Mouse (Mus musculus): ENCODE results near the gene Hc.

DNA sequence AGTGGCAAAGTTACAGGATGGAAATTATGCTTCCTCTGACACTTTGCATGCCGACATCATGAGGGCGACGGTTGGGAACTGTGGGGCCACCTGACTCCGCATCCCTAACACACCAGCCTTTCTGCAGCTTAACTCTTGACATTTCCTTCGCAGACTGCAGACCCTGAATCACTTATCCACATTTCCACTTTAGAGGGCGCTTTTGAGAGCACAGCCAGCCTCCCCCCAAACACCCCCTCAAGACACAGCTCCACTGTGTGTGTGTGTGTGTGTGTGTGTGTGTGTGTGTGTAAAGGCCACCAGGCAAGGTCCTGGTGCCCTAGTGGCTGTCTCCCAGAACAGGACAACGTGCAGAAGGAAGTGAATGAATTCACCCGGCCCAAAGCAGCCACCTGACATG, 95.4 kb downstream of the Hc start:
- TF ChIP-seq PAX5 (IDR thresholded peaks at IDR 0.05; ENCODE audit: low read length) (no peak), MAX (IDR thresholded peaks at IDR 0.05; ENCODE audit: low read length) (no peak), CTCF (conservative IDR thresholded peaks at IDR 0.05 in 1 of 2, IDR thresholded peaks at IDR 0.05 in 1 of 2; ENCODE audit: low read depth in 2 of 2, low read length in 2 of 2) (peak in 1 of 2 experiments; percentile 29; a peak in 2 of 4 replicates), JUN (IDR thresholded peaks at IDR 0.05; ENCODE audit: insufficient read depth, low read depth, low read length) (no peak), POLR2A (IDR thresholded peaks at IDR 0.05; ENCODE audit: low read depth, low read length) (no peak; the same call in 1 of the 2 replicates), ZKSCAN1 (IDR thresholded peaks at IDR 0.05; ENCODE audit: borderline replicate concordance, low read depth, low read length) (no peak), NELFE (IDR thresholded peaks at IDR 0.05; ENCODE audit: low read depth, low read length) (no peak; the same call in 1 of the 2 replicates), JUND (conservative IDR thresholded peaks at IDR 0.05; ENCODE audit: low read depth, low read length) (no peak), MEF2A (IDR thresholded peaks at IDR 0.05; ENCODE audit: borderline replicate concordance, low read depth, low read length) (no peak)
